Mouse (Mus musculus) thymus, postnatal 25 days (tissue): Measurements from ENCODE around the gene Gls.

Source experiments
- DNase-seq: peaks from one replicate; pipeline ENCODE4 v3.0.0; 2022

Gls gene

DNA sequence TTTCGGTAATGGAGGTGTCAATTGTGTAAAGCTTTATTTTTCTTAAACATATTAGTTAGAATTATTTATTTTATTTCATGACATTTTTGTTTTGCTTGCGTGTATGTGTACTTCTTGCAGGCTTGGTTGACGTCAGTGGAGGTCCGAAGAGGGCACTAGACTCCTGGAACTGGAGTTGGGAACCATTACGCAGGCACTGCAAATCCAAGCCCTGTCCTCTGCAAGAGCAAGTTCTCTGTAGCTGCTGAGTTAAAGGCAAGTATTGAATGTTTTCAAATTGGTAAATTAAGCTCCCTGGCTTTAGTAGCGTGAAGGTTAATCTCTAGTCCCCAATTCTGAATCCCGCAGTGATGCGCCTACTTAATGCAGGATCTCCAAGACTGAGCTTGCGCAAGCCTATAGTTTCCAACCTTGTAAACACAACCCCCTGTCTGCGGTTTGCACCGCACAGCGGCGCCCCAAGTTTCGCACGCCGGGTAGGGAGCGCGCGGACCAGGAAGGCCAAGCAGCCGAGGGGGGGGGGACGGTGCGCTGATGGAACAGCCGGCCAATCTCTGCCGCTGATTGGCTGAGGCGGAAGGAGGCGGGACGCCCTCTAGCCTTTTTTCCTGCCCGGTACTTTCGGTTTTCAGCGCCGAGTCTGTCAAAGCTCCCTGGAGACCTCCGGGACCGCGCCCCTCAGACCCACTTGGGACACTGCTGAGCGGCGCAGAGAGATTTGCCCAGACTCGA, 114.0 kb downstream of the Gls start, which contains the start of gene Stat1:
TSS of gene Stat1 (plus strand) at position 581 of the 732 bp plus-strand sequence.
- DNase-seq: peak; percentile 91

GRCm38 (mm10) chr1:52117777-52118176, 115.3 kb downstream of the Gls start:
- no peak for DNase-seq

DNA sequence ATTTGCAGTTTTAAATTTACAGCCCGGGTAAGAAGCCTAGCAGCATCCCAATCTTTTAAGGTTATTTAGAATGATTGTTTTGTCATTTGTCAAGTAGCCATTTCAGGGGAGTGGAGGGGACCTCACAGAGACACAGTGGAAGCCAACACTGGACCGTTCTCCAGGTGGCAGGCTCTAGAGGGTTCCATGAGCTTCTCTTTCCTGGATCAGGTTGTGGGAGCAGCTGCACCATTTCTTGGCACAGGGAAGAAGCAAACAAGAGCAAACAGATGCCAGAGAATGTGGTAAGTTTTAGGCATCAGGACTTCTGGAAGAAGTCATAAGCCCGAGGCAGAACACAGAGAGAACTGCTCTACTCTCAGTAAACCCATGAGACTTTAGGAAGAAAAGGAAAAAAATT, 116.6 kb downstream of the Gls start:
- no peak for DNase-seq

DNA sequence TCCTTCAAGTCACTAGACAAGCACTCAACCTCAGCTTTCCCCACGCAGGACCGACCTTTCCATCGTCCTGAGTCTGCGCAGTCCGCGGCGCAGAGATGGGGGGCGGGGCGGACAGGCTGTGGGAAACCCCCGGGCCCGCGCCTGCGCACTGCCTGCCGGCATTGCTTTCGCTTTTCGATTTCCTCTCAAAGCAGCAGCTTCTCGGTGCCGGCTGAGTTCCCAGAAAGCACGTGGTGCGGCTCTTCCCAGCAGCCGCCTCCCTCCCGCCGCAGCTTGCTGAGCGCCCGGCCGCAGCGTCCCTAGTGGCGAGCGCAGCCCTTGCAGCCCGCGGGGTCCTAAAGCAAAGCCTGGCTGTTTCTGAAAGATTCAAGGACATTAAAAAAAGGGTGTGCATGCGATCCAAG, 119.4 kb downstream of the Gls start:
- DNase-seq: peak; percentile 99
